8 mouse cellular contexts compared by ENCODE assay signal in genomic region chr13:55443799-55444285, GRCm38 (mm10). TPM values are rescaled to one million over a fixed set of nuclear protein-coding genes. Genes with fewer than 3 reads are reported as not detected.
DNase-seq lines count a peak whose midpoint lies in the region; ATAC-seq and TF ChIP-seq lines count a peak whose summit lies in the region.

No protein-coding gene starts in this region.

- H3K27me3 ChIP-seq in kidney, embryonic 15.5 days: no peaks in the 10 kb centered on the region
- no peaks in the 10 kb centered on the region for H3K27me3 ChIP-seq in myocyte (ENCODE audit: control insufficient read depth, insufficient read depth, insufficient read length)

- no peak for ATAC-seq in kidney, embryonic 15.5 days (replicated peaks; ENCODE audit: low FRiP score)
- no peak for ATAC-seq in cerebellum, adult (ENCODE audit: insufficient number of reproducible peaks, low FRiP score, low TSS enrichment)
- no peak for ATAC-seq in granulocyte monocyte progenitor cell, adult 5-6 weeks (replicated peaks; ENCODE audit: poor library complexity, severe bottlenecking)

- peak overlapping the region; percentile 50 for H3K9ac ChIP-seq in kidney, embryonic 15.5 days

- no peak for TF ChIP-seq POLR2A in bone marrow macrophage, adult 2 months (IDR thresholded peaks at IDR 0.05; ENCODE audit: borderline replicate concordance, low read depth, low read length)
- no peak for TF ChIP-seq POLR2A in myocyte (IDR thresholded peaks at IDR 0.05; ENCODE audit: insufficient read length, low read depth)

- H3ac ChIP-seq in myocyte (ENCODE audit: control insufficient read depth, insufficient read length): no peak overlapping the region

- H3K36me3 ChIP-seq in kidney, embryonic 15.5 days: 0 out of 2 replicates have a peak, but pooled peaks cover under 1% of the 10 kb centered on the region
- no peaks in the 10 kb centered on the region for H3K36me3 ChIP-seq in myocyte (ENCODE audit: control insufficient read depth, insufficient read depth)

- no peaks in the 10 kb centered on the region for H3K9me3 ChIP-seq in kidney, embryonic 15.5 days (replicated peaks)

- H3K4me3 ChIP-seq in kidney, embryonic 15.5 days (replicated peaks): peak overlapping the region; percentile 93
- H3K4me3 ChIP-seq in bone marrow macrophage, adult 2 months (ENCODE audit: insufficient read depth, low read length): peak overlapping the region; percentile 93
- peak overlapping the region; percentile 47 for H3K4me3 ChIP-seq in myocyte

- peak overlapping the region; percentile 79 for H3K4me2 ChIP-seq in kidney, embryonic 15.5 days
- H3K4me2 ChIP-seq in myocyte (ENCODE audit: low read depth): peak overlapping the region; percentile 72

- peaks cover 34% of the 10 kb centered on the region for H3K4me1 ChIP-seq in kidney, embryonic 15.5 days
- peaks cover 26% of the 10 kb centered on the region for H3K4me1 ChIP-seq in bone marrow macrophage, adult 2 months (ENCODE audit: control insufficient read depth, insufficient read depth, low read length)

- no peak for DNase-seq in kidney, adult 8-10 months
- peak; percentile 91 for DNase-seq in induced T-regulatory cell, adult 2 months (ENCODE audit: low read depth)
- no peak for DNase-seq in left cerebral cortex, adult 8-10 months (ENCODE audit: low spot score in 2 of 2)

- WGBS in kidney, embryonic 15.5 days: 27% methylated on average over 9 of the region's 9 CpGs

- H3K27ac ChIP-seq in kidney, embryonic 15.5 days: peak overlapping the region; percentile 99
- peak overlapping the region; percentile 94 for H3K27ac ChIP-seq in bone marrow macrophage, adult 2 months (ENCODE audit: insufficient read depth, low read depth, low read length)

- peaks cover 33% of the 10 kb centered on the region for H3K79me2 ChIP-seq in myocyte (ENCODE audit: control insufficient read depth, insufficient read depth)

- TF ChIP-seq CTCF in bone marrow macrophage, adult 2 months (IDR thresholded peaks at IDR 0.05; ENCODE audit: low read depth, low read length): no peak

TF ChIP-seq in myocyte, 11 proteins besides CTCF, POLR2A, EP300 and RAD21:
- TF ChIP-seq CEBPB (IDR thresholded peaks at IDR 0.05; ENCODE audit: insufficient read depth, poor library complexity, severe bottlenecking) (no peak), USF1 (IDR thresholded peaks at IDR 0.05; ENCODE audit: low read depth) (no peak), E2F4 (IDR thresholded peaks at IDR 0.05; ENCODE audit: insufficient read depth) (no peak), MYOD1 (IDR thresholded peaks at IDR 0.05; ENCODE audit: control insufficient read depth in 1 of 3, insufficient read length in 2 of 3, low read depth in 2 of 3) (no peak), REST (IDR thresholded peaks at IDR 0.05; ENCODE audit: insufficient read depth, insufficient read length) (no peak)

RNA-seq across cellular contexts. Expression of gene Grk6, which starts 1.0 kb away (rescaled TPM):
- 41.6 and 45.9 TPM in 2 replicates for polyA plus RNA-seq in kidney, embryonic 15.5 days (2015; fragmentation: Nextera tagmentation; extraction: Ambion mirVana)
- polyA plus RNA-seq in bone marrow macrophage, adult 2 months (2012; ENCODE audit: insufficient read depth, insufficient read length, missing spikeins): 42.1 and 43.0 TPM in 2 replicates
- polyA plus RNA-seq in myocyte (2012; fragmentation: generic; extraction: Trizol): 29.1 TPM
- total RNA-seq in left cerebral cortex, adult 8-10 months (2022): 10 to 100 TPM; 60.0 to 65.3 (median 61.9) TPM
- total RNA-seq in granulocyte monocyte progenitor cell, adult 5-6 weeks (2014; fragmentation: Nextera tagmentation): 56.7 and 62.4 TPM in 2 replicates
- 64.8 and 67.5 TPM in 2 replicates for total RNA-seq in granulocyte monocyte progenitor cell, adult 5-6 weeks (2017)

RNA-seq across cellular contexts. Expression of gene F12, which starts 17.2 kb away (rescaled TPM):
- polyA plus RNA-seq in kidney, embryonic 15.5 days (2015; fragmentation: Nextera tagmentation; extraction: Ambion mirVana): 0.59 and 2.1 TPM in 2 replicates
- polyA plus RNA-seq in bone marrow macrophage, adult 2 months (2012; ENCODE audit: insufficient read depth, insufficient read length, missing spikeins): not detected in 2 replicates
- not detected for polyA plus RNA-seq in myocyte (2012; fragmentation: generic; extraction: Trizol)
- under 1 TPM; 0.39 to 0.98 (median 0.75) TPM for total RNA-seq in left cerebral cortex, adult 8-10 months (2022)
- not detected in 2 replicates for total RNA-seq in granulocyte monocyte progenitor cell, adult 5-6 weeks (2014; fragmentation: Nextera tagmentation)
- not detected in 2 replicates for total RNA-seq in granulocyte monocyte progenitor cell, adult 5-6 weeks (2017)

RNA-seq across cellular contexts. Expression of gene Prr7, which starts 20.2 kb away (rescaled TPM):
- polyA plus RNA-seq in kidney, embryonic 15.5 days (2015; fragmentation: Nextera tagmentation; extraction: Ambion mirVana): 0.70 and 0.75 TPM in 2 replicates
- polyA plus RNA-seq in bone marrow macrophage, adult 2 months (2012; ENCODE audit: insufficient read depth, insufficient read length, missing spikeins): not detected in 2 replicates
- polyA plus RNA-seq in myocyte (2012; fragmentation: generic; extraction: Trizol): 5.1 TPM
- total RNA-seq in left cerebral cortex, adult 8-10 months (2022): 10 to 100 TPM; 50.8 to 62.7 (median 59.7) TPM
- total RNA-seq in granulocyte monocyte progenitor cell, adult 5-6 weeks (2014; fragmentation: Nextera tagmentation): 1.9 TPM in 1 of 2 replicates, not detected in the other
- 1.6 TPM in 1 of 2 replicates, not detected in the other for total RNA-seq in granulocyte monocyte progenitor cell, adult 5-6 weeks (2017)

RNA-seq across cellular contexts. Expression of gene Pfn3, which starts 28.8 kb away (rescaled TPM):
- polyA plus RNA-seq in kidney, embryonic 15.5 days (2015; fragmentation: Nextera tagmentation; extraction: Ambion mirVana): not detected in 2 replicates
- not detected in 2 replicates for polyA plus RNA-seq in bone marrow macrophage, adult 2 months (2012; ENCODE audit: insufficient read depth, insufficient read length, missing spikeins)
- not detected for polyA plus RNA-seq in myocyte (2012; fragmentation: generic; extraction: Trizol)
- total RNA-seq in left cerebral cortex, adult 8-10 months (2022): not detected
- not detected in 2 replicates for total RNA-seq in granulocyte monocyte progenitor cell, adult 5-6 weeks (2014; fragmentation: Nextera tagmentation)
- not detected in 2 replicates for total RNA-seq in granulocyte monocyte progenitor cell, adult 5-6 weeks (2017)

RNA-seq across cellular contexts. Expression of gene Dbn1, which starts 44.1 kb away (rescaled TPM):
- polyA plus RNA-seq in kidney, embryonic 15.5 days (2015; fragmentation: Nextera tagmentation; extraction: Ambion mirVana): 168 and 193 TPM in 2 replicates
- polyA plus RNA-seq in bone marrow macrophage, adult 2 months (2012; ENCODE audit: insufficient read depth, insufficient read length, missing spikeins): 0.62 and 1.2 TPM in 2 replicates
- 165 TPM for polyA plus RNA-seq in myocyte (2012; fragmentation: generic; extraction: Trizol)
- total RNA-seq in left cerebral cortex, adult 8-10 months (2022): 100 to 1,000 TPM; 216 to 253 (median 234) TPM
- total RNA-seq in granulocyte monocyte progenitor cell, adult 5-6 weeks (2014; fragmentation: Nextera tagmentation): 0.19 and 1.4 TPM in 2 replicates
- total RNA-seq in granulocyte monocyte progenitor cell, adult 5-6 weeks (2017): 1.6 and 1.9 TPM in 2 replicates
